Mouse (Mus musculus) embryo, embryonic 11 days (tissue): ENCODE results near the gene Notch2.
A peak's percentile ranks its signal among the peaks of the same experiment; 100 is the strongest.
"Not testable (repeated sequence)": the region's sequence is repeated elsewhere in the genome, so short reads cannot be mapped to it uniquely, and the experiment has no call there.

Source experiments
- DNase-seq: peaks from one replicate; pipeline ENCODE4 v3.0.0-alpha.2; 2015

Notch2 gene

DNA sequence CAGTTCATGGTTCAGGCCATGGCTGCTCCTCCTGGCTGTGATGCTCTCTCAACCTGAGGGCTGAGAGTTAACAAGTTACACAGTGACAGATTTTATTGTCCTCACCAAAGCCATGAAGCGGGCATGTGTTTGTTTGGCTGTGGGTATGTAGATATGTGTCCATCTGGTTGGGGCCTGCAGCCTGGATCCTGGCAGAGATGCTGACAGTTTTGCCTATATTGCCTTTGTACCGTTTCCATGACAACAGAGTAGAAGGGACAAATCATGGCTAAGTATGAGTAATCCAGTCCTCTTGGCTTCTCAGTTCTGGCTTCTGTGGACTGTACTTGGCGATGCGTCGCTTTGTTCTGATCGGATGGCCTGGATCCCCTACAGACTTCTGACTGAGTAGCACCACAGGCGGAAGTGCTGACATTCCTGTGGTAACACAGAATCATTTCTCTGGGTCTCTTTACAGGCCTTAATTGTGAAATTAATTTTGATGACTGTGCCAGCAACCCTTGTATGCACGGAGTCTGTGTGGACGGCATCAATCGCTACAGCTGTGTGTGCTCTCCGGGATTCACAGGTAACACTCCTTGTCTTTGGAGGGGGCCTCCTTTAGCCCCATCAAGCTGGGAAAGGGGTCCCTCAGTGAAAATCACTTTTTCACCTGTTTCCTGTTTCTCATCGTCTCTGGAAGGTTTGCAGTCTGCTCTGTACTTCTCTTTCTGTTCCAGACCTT, 93.4 kb downstream of the Notch2 start:
- DNase-seq, result no peak

- DNase-seq, result no peak
These were observed 95.1 kb downstream of the Notch2 start for GRCm38 (mm10) chr3:98108416-98108815.

- DNase-seq, result no peak
These were observed 95.5 kb downstream of the Notch2 start for GRCm38 (mm10) chr3:98108866-98109265.

DNA sequence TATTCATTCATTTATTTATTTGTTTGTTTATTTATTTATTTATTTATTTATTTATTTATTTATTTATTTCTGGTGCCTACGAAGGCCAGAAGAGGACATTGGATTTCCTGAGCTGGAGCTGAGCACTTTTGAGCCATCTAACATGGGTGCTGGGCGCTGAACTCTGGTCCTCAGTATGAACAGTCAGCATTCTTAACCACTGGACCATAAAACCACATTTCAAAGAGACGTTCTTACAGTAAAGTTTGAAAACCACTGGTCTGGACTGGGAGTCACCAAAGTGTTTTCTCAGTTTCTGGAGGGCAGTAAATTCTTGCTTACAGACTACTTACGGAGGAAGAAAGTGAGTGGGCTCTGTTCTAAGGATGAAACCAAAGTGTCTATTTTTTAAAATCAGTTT, 97.3 kb downstream of the Notch2 start:
- no peak for DNase-seq

- DNase-seq, result no peak
These were observed 104.9 kb downstream of the Notch2 start for GRCm38 (mm10) chr3:98118252-98118651.

DNA sequence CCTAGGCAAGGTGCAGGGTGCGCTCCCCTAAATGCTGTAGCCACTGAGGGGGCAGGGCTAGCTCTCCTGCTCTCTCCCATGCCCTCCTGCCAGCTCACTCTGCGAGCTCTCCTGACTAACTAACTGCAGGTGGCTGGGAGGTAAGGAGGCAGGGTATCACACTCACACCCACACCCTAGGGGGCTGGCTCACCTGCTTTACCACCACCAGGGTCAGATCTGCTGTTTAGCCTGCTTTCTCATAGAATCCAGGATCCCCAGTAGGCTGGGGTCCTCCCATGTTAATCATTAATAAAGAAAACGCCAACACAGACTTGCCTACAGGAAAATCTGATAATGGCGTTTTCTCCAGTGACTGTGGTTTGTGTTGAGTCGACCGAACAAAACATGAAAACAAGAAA, 106.0 kb downstream of the Notch2 start:
- no peak for DNase-seq

GRCm38 (mm10) chr3:98120884-98121283, 107.6 kb downstream of the Notch2 start:
- peak; percentile 63 for DNase-seq

DNA sequence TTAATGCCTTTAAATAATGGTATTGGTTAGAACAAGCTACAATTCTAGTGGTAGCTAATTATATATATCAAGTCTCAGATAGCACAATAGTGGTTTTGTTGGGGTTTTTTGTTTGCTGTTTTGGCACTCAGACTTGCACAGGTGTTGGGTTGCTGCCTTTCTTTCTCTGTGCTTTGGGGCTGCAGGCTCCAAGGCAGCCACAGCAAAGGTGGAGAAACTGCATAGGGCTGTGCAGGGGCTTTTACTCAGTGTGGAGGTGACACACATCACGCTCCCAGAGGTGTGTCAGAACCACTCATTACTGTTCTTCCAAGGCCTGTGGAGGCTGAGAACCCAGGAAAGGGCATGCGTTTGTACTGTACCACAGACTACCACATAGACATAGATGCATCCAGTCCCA, 114.4 kb downstream of the Notch2 start:
- DNase-seq, result no peak

DNA sequence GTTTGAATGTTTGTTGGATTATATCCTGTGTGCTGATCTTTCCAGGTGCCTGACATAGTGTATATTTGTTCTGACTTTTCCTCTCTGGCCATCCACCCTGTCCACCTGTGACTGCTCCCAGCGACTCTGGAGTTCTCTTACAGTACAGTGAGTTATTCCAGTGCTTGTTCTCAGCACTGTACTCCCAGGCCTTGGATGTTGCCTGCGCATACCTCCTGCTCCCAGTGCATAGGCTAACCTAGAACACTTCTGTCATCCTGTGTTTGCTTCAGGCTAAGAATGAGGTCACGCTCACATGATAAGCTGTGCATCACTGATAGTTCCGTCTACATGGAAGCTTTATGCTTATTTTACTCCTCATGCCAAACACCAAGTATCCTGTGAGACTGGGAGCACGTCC, 115.4 kb downstream of the Notch2 start:
- DNase-seq, result no peak

GRCm38 (mm10) chr3:98132140-98132539, 118.8 kb downstream of the Notch2 start:
- not testable (repeated sequence) for DNase-seq

- DNase-seq, result no peak
These were observed 119.3 kb downstream of the Notch2 start for GRCm38 (mm10) chr3:98132636-98133035.

DNA sequence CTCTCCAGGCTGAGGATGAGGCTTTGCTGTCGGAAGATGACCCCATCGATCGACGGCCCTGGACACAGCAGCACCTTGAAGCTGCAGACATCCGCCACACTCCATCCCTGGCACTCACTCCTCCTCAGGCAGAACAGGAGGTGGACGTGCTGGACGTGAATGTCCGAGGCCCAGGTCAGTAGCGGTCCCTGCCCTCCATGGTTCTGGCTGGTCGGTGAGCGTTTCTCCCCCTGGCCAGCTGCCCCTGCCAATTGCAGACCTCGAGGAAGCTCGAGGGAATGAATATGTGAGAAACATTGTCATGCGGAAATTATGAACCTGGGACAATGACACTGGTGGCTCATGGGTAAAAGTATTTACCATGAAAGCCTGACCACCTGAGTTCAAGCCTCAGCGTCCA, 128.1 kb downstream of the Notch2 start:
- DNase-seq, result no peak

- no peak for DNase-seq
These were observed 129.5 kb downstream of the Notch2 start for GRCm38 (mm10) chr3:98142862-98143261.

GRCm38 (mm10) chr3:98145204-98145603, 131.9 kb downstream of the Notch2 start:
- DNase-seq, result no peak

DNA sequence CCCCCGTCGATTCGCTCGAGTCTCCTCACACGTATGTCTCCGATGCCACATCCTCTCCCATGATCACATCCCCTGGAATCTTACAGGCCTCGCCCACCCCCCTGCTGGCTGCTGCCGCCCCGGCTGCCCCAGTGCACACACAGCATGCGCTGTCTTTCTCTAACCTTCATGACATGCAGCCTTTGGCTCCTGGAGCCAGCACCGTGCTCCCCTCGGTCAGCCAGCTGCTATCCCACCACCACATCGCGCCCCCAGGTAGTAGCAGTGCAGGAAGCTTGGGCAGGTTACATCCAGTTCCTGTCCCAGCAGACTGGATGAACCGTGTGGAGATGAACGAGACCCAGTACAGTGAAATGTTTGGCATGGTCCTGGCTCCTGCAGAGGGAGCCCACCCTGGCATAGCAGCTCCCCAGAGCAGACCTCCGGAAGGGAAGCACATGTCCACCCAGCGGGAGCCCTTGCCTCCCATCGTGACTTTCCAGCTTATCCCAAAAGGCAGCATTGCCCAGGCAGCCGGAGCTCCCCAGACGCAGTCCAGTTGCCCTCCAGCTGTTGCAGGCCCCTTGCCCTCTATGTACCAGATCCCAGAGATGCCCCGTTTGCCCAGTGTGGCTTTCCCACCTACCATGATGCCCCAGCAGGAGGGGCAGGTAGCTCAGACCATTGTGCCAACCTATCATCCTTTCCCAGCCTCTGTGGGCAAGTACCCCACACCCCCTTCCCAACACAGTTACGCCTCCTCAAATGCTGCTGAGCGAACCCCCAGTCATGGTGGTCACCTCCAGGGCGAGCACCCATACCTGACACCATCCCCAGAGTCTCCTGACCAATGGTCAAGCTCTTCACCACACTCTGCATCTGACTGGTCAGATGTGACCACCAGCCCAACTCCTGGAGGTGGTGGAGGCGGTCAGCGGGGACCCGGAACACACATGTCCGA, 133.4 kb downstream of the Notch2 start:
- no peak for DNase-seq

- no peak for DNase-seq
These were observed 134.4 kb downstream of the Notch2 start for GRCm38 (mm10) chr3:98147706-98148105.

DNA sequence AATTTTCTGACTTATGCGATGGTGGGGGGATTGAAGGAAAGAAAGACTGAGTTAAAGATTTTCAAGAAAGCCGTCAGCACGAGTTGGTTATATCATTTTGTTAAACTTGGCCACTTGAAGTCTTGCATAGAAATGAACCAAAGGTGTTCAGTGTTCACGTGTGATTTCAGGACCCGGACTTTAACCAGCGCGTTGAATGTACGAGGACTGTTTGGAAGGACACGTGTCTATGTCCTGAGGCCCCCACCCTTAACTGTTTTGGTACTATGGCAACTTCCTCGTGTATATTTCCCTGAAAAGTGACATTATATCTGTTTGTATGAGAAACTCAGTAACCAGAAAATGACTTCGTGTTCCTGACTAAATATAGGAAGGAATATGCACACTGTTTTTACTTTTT, 136.6 kb downstream of the Notch2 start:
- no peak for DNase-seq

DNA sequence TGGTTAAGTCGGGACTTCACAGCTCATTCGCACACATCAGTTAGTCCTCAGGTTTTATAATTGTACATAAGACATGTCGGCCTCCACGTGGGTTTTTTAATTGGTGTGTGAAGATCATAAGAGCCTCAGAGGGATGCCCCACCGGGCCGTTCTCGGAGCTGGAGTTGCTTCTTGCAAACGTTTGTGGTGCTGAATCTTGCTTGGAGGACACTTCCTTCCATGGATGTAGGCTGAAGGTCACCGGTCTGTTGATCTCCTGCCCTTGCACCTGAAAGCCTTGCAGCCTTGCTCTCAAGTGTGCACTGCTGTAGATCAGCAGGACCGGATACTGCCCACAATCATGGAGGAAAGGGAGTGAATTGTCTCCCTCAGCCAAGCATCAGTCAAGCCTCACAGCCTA, 137.7 kb downstream of the Notch2 start:
- DNase-seq, result no peak

- no peak for DNase-seq
These were observed 140.1 kb downstream of the Notch2 start for GRCm38 (mm10) chr3:98153460-98153859.

- DNase-seq, result no peak
These were observed 142.8 kb downstream of the Notch2 start for GRCm38 (mm10) chr3:98156158-98156557.

DNA sequence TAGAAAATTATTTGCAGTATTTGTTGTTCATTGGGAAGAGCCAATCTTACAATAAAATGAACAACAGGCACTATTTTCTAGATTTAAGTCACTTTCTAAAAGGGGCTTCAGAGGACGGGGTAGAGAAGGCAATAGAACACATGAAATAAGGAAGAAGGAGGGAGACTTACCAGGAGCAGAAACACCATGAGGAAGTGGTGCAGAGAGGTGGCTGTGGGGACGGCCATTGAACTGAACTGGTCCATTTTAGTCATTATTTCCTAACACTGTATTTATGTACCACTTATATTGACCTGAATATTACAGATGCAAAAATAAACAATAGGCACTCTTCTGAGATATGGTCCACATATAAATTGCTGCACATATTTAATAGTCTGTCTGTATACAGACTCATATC, 143.7 kb downstream of the Notch2 start:
- no peak for DNase-seq

- DNase-seq, result no peak
These were observed 144.3 kb downstream of the Notch2 start for GRCm38 (mm10) chr3:98157585-98157984.

DNA sequence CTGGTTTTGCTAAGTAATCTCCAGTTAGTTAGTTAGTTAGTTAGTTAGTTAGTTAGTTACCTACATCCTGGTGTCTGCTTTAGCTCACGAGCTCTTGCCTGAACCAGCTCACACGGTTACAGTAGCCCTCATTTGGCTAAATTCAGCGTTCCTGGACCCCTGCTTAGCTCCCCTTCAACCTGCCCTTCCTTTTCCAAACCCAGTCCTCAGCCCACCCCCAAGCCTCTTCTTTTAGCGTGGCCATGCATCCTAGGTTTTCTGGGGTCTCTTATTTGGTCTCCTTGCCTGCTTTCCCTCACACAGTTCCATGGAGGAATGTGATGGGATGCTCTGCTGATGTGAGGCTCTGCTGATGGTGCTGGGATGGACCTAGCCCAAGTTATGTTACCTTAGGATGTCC, 145.3 kb downstream of the Notch2 start:
- DNase-seq, result no peak

GRCm38 (mm10) chr3:98159289-98159688, 146.0 kb downstream of the Notch2 start:
- DNase-seq, result no peak
